Mouse (Mus musculus) gastrocnemius, postnatal 10 days (tissue): Measurements from ENCODE around the gene Podn. TPM values are rescaled to one million over a fixed set of nuclear protein-coding genes. Genes with fewer than 3 reads are reported as not detected.

Experiments
- microRNA-seq, 2 experiments: library from miRNA; unstranded; fragments of <30 nt; microRNA quantifications; one replicate each; pipeline ENCODE4 v1.2.0; 2021
- total RNA-seq, 2 experiments: library from RNA; stranded (reverse); gene quantifications; 2 replicates each; pipeline ENCODE4 v1.2.3; 2021

Gene Podn
- total RNA-seq, 2 experiments from 2014 or later, result 7.6 to 9.7 TPM

Small RNA genes lying within 50 kb of the gene (microRNA-seq; reads per million reads assigned to microRNA genes)
- 0 reads per million in 2 experiments for gene Mir6397

Other genes starting within 250 kb of the Podn start
- 10 to 100 TPM; 38.6 to 41.3 TPM for gene Magoh, start 216.7 kb downstream of the Podn start, total RNA-seq
- gene 0610037L13Rik, start 206.6 kb downstream of the Podn start, total RNA-seq, result 10 to 100 TPM; 57.6 to 65.4 TPM
- 10 to 100 TPM; 45.4 to 46.0 TPM for gene Cpt2, start 172.8 kb downstream of the Podn start, total RNA-seq
- gene Slc1a7, start 128.1 kb downstream of the Podn start, total RNA-seq, result not detected
- gene Scp2, start 48.6 kb upstream of the Podn start, total RNA-seq, result 100 to 1,000 TPM; 114 to 126 TPM
- 1 to 10 TPM; 3.1 to 3.4 TPM for gene Echdc2, start 69.0 kb upstream of the Podn start, total RNA-seq
- under 1 TPM; 0.20 to 0.40 TPM for gene Zyg11a, start 121.6 kb upstream of the Podn start, total RNA-seq
- gene Zyg11b, start 204.7 kb upstream of the Podn start, total RNA-seq, result 10 to 100 TPM; 32.8 to 33.8 TPM
- 10 to 100 TPM; 21.7 to 24.4 TPM for gene Coa7, start 231.7 kb upstream of the Podn start, total RNA-seq